Mouse (Mus musculus): ENCODE data around the gene Etfrf1. TPM values are rescaled to one million over a fixed set of nuclear protein-coding genes. Genes with fewer than 3 reads are reported as not detected.

Etfrf1 gene
- polyA plus RNA-seq, 1 experiment from 2014 or later: 28.7 TPM

GRCm38 (mm10) chr6:145211376-145212305, 707 bp downstream of the Etfrf1 start:
- Histone ChIP-seq H3K4me1 (replicated peaks; ENCODE audit: control insufficient read depth, insufficient read depth, low read length) (peaks cover 12% of the 10 kb centered on the region), H3K9ac (ENCODE audit: low read length) (peak overlapping the region; percentile 77), H3K4me2 (ENCODE audit: low read length) (peak overlapping the region; percentile 67), H3K4me3 (ENCODE audit: low read depth, low read length) (peak overlapping the region; percentile 77), H3K36me3 (ENCODE audit: control insufficient read depth, insufficient read depth, low read length) (peaks cover 14% of the 10 kb centered on the region), H3K27ac (ENCODE audit: low read depth) (peak overlapping the region; percentile 94), H3K9me3 (ENCODE audit: control insufficient read depth, low read length) (no peaks in the 10 kb centered on the region), H3K27me3 (replicated peaks; ENCODE audit: control insufficient read depth, insufficient read depth, low read length) (no peaks in the 10 kb centered on the region)
- peak; percentile 59 for ATAC-seq (replicated peaks; ENCODE audit: low FRiP score, low TSS enrichment, low read depth)
- DNase-seq (ENCODE audit: low spot score): no peak
- 3% methylated on average over 21 of the region's 21 CpGs for WGBS

- no peak overlapping the region for H3K4me2 ChIP-seq (ENCODE audit: low read length)
- no peak for ATAC-seq (replicated peaks; ENCODE audit: low FRiP score, low TSS enrichment, low read depth)
- H3K9me3 ChIP-seq (ENCODE audit: control insufficient read depth, low read length): no peaks in the 10 kb centered on the region
- no peaks in the 10 kb centered on the region for H3K27me3 ChIP-seq (replicated peaks; ENCODE audit: control insufficient read depth, insufficient read depth, low read length)
- peaks cover 26% of the 10 kb centered on the region for H3K36me3 ChIP-seq (ENCODE audit: control insufficient read depth, insufficient read depth, low read length)
- WGBS: 75% methylated on average over 2 of the region's 2 CpGs
- H3K4me1 ChIP-seq (replicated peaks; ENCODE audit: control insufficient read depth, insufficient read depth, low read length): peaks cover 12% of the 10 kb centered on the region
- H3K27ac ChIP-seq (ENCODE audit: low read depth): no peak overlapping the region
- no peak overlapping the region for H3K9ac ChIP-seq (ENCODE audit: low read length)
- no peak for DNase-seq (ENCODE audit: low spot score)
- H3K4me3 ChIP-seq (ENCODE audit: low read depth, low read length): no peak overlapping the region
These were observed 3.0 kb downstream of the Etfrf1 start for GRCm38 (mm10) chr6:145213916-145214315.

GRCm38 (mm10) chr6:145215826-145216225, 4.9 kb downstream of the Etfrf1 start:
- peaks cover 42% of the 10 kb centered on the region for H3K36me3 ChIP-seq (ENCODE audit: control insufficient read depth, insufficient read depth, low read length)
- H3K9ac ChIP-seq (ENCODE audit: low read length): no peak overlapping the region
- no peak overlapping the region for H3K27ac ChIP-seq (ENCODE audit: low read depth)
- H3K4me2 ChIP-seq (ENCODE audit: low read length): no peak overlapping the region
- DNase-seq (ENCODE audit: low spot score) (no peak), ATAC-seq (replicated peaks; ENCODE audit: low FRiP score, low TSS enrichment, low read depth) (no peak)
- H3K4me3 ChIP-seq (ENCODE audit: low read depth, low read length): no peak overlapping the region
- H3K27me3 ChIP-seq (replicated peaks; ENCODE audit: control insufficient read depth, insufficient read depth, low read length): no peaks in the 10 kb centered on the region
- WGBS: 86% methylated on average over 3 of the region's 3 CpGs
- H3K9me3 ChIP-seq (ENCODE audit: control insufficient read depth, low read length): no peaks in the 10 kb centered on the region
- peaks cover 6% of the 10 kb centered on the region for H3K4me1 ChIP-seq (replicated peaks; ENCODE audit: control insufficient read depth, insufficient read depth, low read length)

GRCm38 (mm10) chr6:145224246-145224645, 13.3 kb downstream of the Etfrf1 start:
- no peaks in the 10 kb centered on the region for H3K27me3 ChIP-seq (replicated peaks; ENCODE audit: control insufficient read depth, insufficient read depth, low read length)
- no peak overlapping the region for H3K4me3 ChIP-seq (ENCODE audit: low read depth, low read length)
- ATAC-seq (replicated peaks; ENCODE audit: low FRiP score, low TSS enrichment, low read depth) (no peak), DNase-seq (ENCODE audit: low spot score) (no peak)
- no peak overlapping the region for H3K9ac ChIP-seq (ENCODE audit: low read length)
- H3K9me3 ChIP-seq (ENCODE audit: control insufficient read depth, low read length): no peaks in the 10 kb centered on the region
- WGBS: 92% methylated on average over 6 of the region's 6 CpGs
- no peaks in the 10 kb centered on the region for H3K4me1 ChIP-seq (replicated peaks; ENCODE audit: control insufficient read depth, insufficient read depth, low read length)
- peaks cover 40% of the 10 kb centered on the region for H3K36me3 ChIP-seq (ENCODE audit: control insufficient read depth, insufficient read depth, low read length)
- H3K4me2 ChIP-seq (ENCODE audit: low read length): no peak overlapping the region
- no peak overlapping the region for H3K27ac ChIP-seq (ENCODE audit: low read depth)

GRCm38 (mm10) chr6:145226296-145226695, 15.4 kb downstream of the Etfrf1 start:
- no peaks in the 10 kb centered on the region for H3K27me3 ChIP-seq (replicated peaks; ENCODE audit: control insufficient read depth, insufficient read depth, low read length)
- DNase-seq (ENCODE audit: low spot score) (no peak), ATAC-seq (replicated peaks; ENCODE audit: low FRiP score, low TSS enrichment, low read depth) (no peak)
- no peak overlapping the region for H3K4me2 ChIP-seq (ENCODE audit: low read length)
- no peak overlapping the region for H3K27ac ChIP-seq (ENCODE audit: low read depth)
- 89% methylated on average over 3 of the region's 3 CpGs for WGBS
- H3K9me3 ChIP-seq (ENCODE audit: control insufficient read depth, low read length): no peaks in the 10 kb centered on the region
- H3K36me3 ChIP-seq (ENCODE audit: control insufficient read depth, insufficient read depth, low read length): peaks cover 42% of the 10 kb centered on the region
- H3K4me3 ChIP-seq (ENCODE audit: low read depth, low read length): no peak overlapping the region
- H3K4me1 ChIP-seq (replicated peaks; ENCODE audit: control insufficient read depth, insufficient read depth, low read length): no peaks in the 10 kb centered on the region
- H3K9ac ChIP-seq (ENCODE audit: low read length): no peak overlapping the region

GRCm38 (mm10) chr6:145234391-145234790, 23.5 kb downstream of the Etfrf1 start:
- WGBS: 74% methylated on average over 1 of the region's 1 CpGs
- H3K4me2 ChIP-seq (ENCODE audit: low read length): no peak overlapping the region
- no peaks in the 10 kb centered on the region for H3K9me3 ChIP-seq (ENCODE audit: control insufficient read depth, low read length)
- H3K36me3 ChIP-seq (ENCODE audit: control insufficient read depth, insufficient read depth, low read length): peaks cover 32% of the 10 kb centered on the region
- DNase-seq (ENCODE audit: low spot score): no peak
- H3K4me1 ChIP-seq (replicated peaks; ENCODE audit: control insufficient read depth, insufficient read depth, low read length): no peaks in the 10 kb centered on the region
- no peak overlapping the region for H3K4me3 ChIP-seq (ENCODE audit: low read depth, low read length)
- no peaks in the 10 kb centered on the region for H3K27me3 ChIP-seq (replicated peaks; ENCODE audit: control insufficient read depth, insufficient read depth, low read length)
- H3K9ac ChIP-seq (ENCODE audit: low read length): no peak overlapping the region
- no peak for ATAC-seq (replicated peaks; ENCODE audit: low FRiP score, low TSS enrichment, low read depth)
- no peak overlapping the region for H3K27ac ChIP-seq (ENCODE audit: low read depth)

GRCm38 (mm10) chr6:145235367-145235766, 24.4 kb downstream of the Etfrf1 start:
- Histone ChIP-seq H3K9ac (ENCODE audit: low read length) (no peak overlapping the region), H3K27ac (ENCODE audit: low read depth) (no peak overlapping the region), H3K4me1 (replicated peaks; ENCODE audit: control insufficient read depth, insufficient read depth, low read length) (no peaks in the 10 kb centered on the region), H3K9me3 (ENCODE audit: control insufficient read depth, low read length) (no peaks in the 10 kb centered on the region), H3K4me2 (ENCODE audit: low read length) (no peak overlapping the region), H3K36me3 (ENCODE audit: control insufficient read depth, insufficient read depth, low read length) (peaks cover 34% of the 10 kb centered on the region), H3K4me3 (ENCODE audit: low read depth, low read length) (no peak overlapping the region), H3K27me3 (replicated peaks; ENCODE audit: control insufficient read depth, insufficient read depth, low read length) (no peaks in the 10 kb centered on the region)
- ATAC-seq (replicated peaks; ENCODE audit: low FRiP score, low TSS enrichment, low read depth): no peak
- DNase-seq (ENCODE audit: low spot score): no peak
- WGBS: 92% methylated on average over 6 of the region's 6 CpGs

GRCm38 (mm10) chr6:145237148-145237547, 26.2 kb downstream of the Etfrf1 start:
- DNase-seq (ENCODE audit: low spot score): no peak
- H3K9me3 ChIP-seq (ENCODE audit: control insufficient read depth, low read length): no peaks in the 10 kb centered on the region
- no peak for ATAC-seq (replicated peaks; ENCODE audit: low FRiP score, low TSS enrichment, low read depth)

GRCm38 (mm10) chr6:145240285-145240684, 29.4 kb downstream of the Etfrf1 start:
- H3K9me3 ChIP-seq (ENCODE audit: control insufficient read depth, low read length): no peaks in the 10 kb centered on the region
- WGBS: 83% methylated on average over 6 of the region's 6 CpGs
- no peak overlapping the region for H3K4me2 ChIP-seq (ENCODE audit: low read length)
- H3K36me3 ChIP-seq (ENCODE audit: control insufficient read depth, insufficient read depth, low read length): peaks cover 35% of the 10 kb centered on the region
- no peaks in the 10 kb centered on the region for H3K4me1 ChIP-seq (replicated peaks; ENCODE audit: control insufficient read depth, insufficient read depth, low read length)
- no peak overlapping the region for H3K27ac ChIP-seq (ENCODE audit: low read depth)
- H3K9ac ChIP-seq (ENCODE audit: low read length): no peak overlapping the region
- ATAC-seq (replicated peaks; ENCODE audit: low FRiP score, low TSS enrichment, low read depth) (no peak), DNase-seq (ENCODE audit: low spot score) (no peak)
- H3K27me3 ChIP-seq (replicated peaks; ENCODE audit: control insufficient read depth, insufficient read depth, low read length): no peaks in the 10 kb centered on the region
- H3K4me3 ChIP-seq (ENCODE audit: low read depth, low read length): no peak overlapping the region

More at GRCm38 (mm10) chr6:145237148-145237547, 26.2 kb downstream of the Etfrf1 start:
- peaks cover 30% of the 10 kb centered on the region for H3K36me3 ChIP-seq (ENCODE audit: control insufficient read depth, insufficient read depth, low read length)
- H3K27me3 ChIP-seq (replicated peaks; ENCODE audit: control insufficient read depth, insufficient read depth, low read length): no peaks in the 10 kb centered on the region
- WGBS: 76% methylated on average over 4 of the region's 4 CpGs
- H3K9ac ChIP-seq (ENCODE audit: low read length): no peak overlapping the region
- H3K4me1 ChIP-seq (replicated peaks; ENCODE audit: control insufficient read depth, insufficient read depth, low read length): no peaks in the 10 kb centered on the region
- H3K4me2 ChIP-seq (ENCODE audit: low read length): no peak overlapping the region
- no peak overlapping the region for H3K27ac ChIP-seq (ENCODE audit: low read depth)
- no peak overlapping the region for H3K4me3 ChIP-seq (ENCODE audit: low read depth, low read length)
